Mouse (Mus musculus) kidney, adult 2 months (tissue): ENCODE results near the gene Fads3.

ENCODE experiments used
- CTCF ChIP-seq: fragments of 200-500 bp; conservative IDR thresholded peaks from 2 replicates; pipeline ENCODE4 v1.5.1; 2011; ENCODE audit warnings: low read depth, mild to moderate bottlenecking, control low read depth, low read length, moderate library complexity, mixed read lengths; ENCODE audit not compliant: insufficient read depth, insufficient read length
- POLR2A ChIP-seq: fragments of 200-500 bp; IDR thresholded peaks from one replicate; pipeline ENCODE4 v1.6.1; 2011; ENCODE audit warnings: low read depth, low read length, control low read depth

GRCm38 (mm10) chr19:10061624-10062023 is 20.3 kb downstream of the Fads3 start:
- TF ChIP-seq POLR2A (no peak), CTCF (no peak)
